Mouse (Mus musculus) C2C12 (cell line): ENCODE measurements around the gene Cryba4.

ENCODE experiments used
- CEBPB ChIP-seq: IDR thresholded peaks from one replicate; pipeline ENCODE4 v1.6.1; 2011; ENCODE audit warnings: low read depth, mild to moderate bottlenecking, control low read depth, moderate library complexity
- CTCF ChIP-seq: IDR thresholded peaks from one replicate; pipeline ENCODE4 v1.5.1; 2011; ENCODE audit not compliant: control insufficient read depth, insufficient read depth, insufficient read length
- FOSL1 ChIP-seq: IDR thresholded peaks from one replicate; pipeline ENCODE4 v1.8.0; 2011; ENCODE audit warnings: mild to moderate bottlenecking, low read length; ENCODE audit not compliant: poor library complexity, insufficient read depth, severe bottlenecking
- MAX ChIP-seq: IDR thresholded peaks from one replicate; pipeline ENCODE4 v1.6.1; 2011; ENCODE audit warnings: mild to moderate bottlenecking, control low read depth
- MYOG ChIP-seq: IDR thresholded peaks from one replicate; pipeline ENCODE4 v1.6.1; 2011; ENCODE audit not compliant: control insufficient read depth, insufficient read length; ENCODE audit errors: extremely low read depth
- USF1 ChIP-seq: IDR thresholded peaks from one replicate; pipeline ENCODE4 v1.6.1; 2011; ENCODE audit warnings: low read depth, mild to moderate bottlenecking, control low read depth, moderate library complexity

GRCm38 (mm10) chr5:112249106-112249505 lies 3.2 kb downstream of the Cryba4 start:
- TF ChIP-seq CTCF: no peak
- TF ChIP-seq USF1: no peak
- TF ChIP-seq CEBPB: no peak
- TF ChIP-seq MYOG: no peak
- no peak for TF ChIP-seq MAX
- no peak for TF ChIP-seq FOSL1
